8 mouse cellular contexts compared by ENCODE assay signal in the genomic region with DNA sequence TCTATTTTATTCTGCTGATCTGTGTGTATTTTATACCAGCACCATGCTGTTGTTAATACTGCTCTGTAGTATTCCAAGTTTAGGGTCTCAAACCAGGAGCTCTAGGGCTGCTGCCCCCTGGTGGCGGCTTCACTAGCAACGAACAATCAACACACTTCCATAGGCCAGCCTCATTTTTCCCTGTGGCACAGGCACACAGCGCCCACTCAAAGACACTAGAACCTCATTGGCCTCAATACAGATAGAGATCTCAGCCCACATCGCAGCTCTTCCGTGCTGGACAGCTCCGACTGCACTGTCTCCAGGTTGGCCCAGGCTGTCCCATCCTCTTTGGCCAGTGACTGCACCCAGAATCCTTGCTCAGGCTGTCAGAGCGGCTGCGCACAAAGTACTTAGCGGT. TPM values are rescaled to one million over a fixed set of nuclear protein-coding genes. Genes with fewer than 3 reads are reported as not detected.
A peak's percentile ranks its signal among the peaks of the same experiment; 100 is the strongest.
DNase-seq lines count a peak whose midpoint lies in the region; ATAC-seq and TF ChIP-seq lines count a peak whose summit lies in the region.

No protein-coding gene starts in this region.

- H3K4me2 ChIP-seq in intestine, embryonic 14.5 days (ENCODE audit: low read length): no peak overlapping the region
- no peak overlapping the region for H3K4me2 ChIP-seq in intestine, embryonic 16.5 days (ENCODE audit: low read depth, low read length)
- H3K4me2 ChIP-seq in lung, embryonic 14.5 days: no peak overlapping the region

- peak; percentile 73 for DNase-seq in intestine, embryonic 14.5 days (ENCODE audit: low spot score)
- peak; percentile 58 to 79 for DNase-seq in adrenal gland, postnatal 36 days
- DNase-seq in gastrocnemius, postnatal 14 days: peak; percentile 33
- DNase-seq in lung, embryonic 14.5 days: peak; percentile 77
- DNase-seq in spleen, postnatal 10 days (ENCODE audit: low spot score in 2 of 2): peak; percentile 20 to 68
- DNase-seq in ovary, postnatal 10 days (ENCODE audit: low spot score): no peak

- no peaks in the 10 kb centered on the region for H3K4me1 ChIP-seq in intestine, embryonic 14.5 days (replicated peaks; ENCODE audit: control insufficient read depth, insufficient read depth, low read length)
- H3K4me1 ChIP-seq in intestine, embryonic 16.5 days (ENCODE audit: control insufficient read depth, insufficient read depth, low read length): no peaks in the 10 kb centered on the region
- H3K4me1 ChIP-seq in ES-Bruce4 (ENCODE audit: control insufficient read depth, insufficient read depth, low read length): no peaks in the 10 kb centered on the region
- H3K4me1 ChIP-seq in lung, embryonic 14.5 days (ENCODE audit: insufficient read depth): no peaks in the 10 kb centered on the region

- peak; percentile 70 for TF ChIP-seq CTCF in ES-Bruce4 (IDR thresholded peaks at IDR 0.05; ENCODE audit: low read depth, low read length)
- peak; percentile 72 for TF ChIP-seq CTCF in lung, embryonic 14.5 days (IDR thresholded peaks at IDR 0.05; ENCODE audit: low read depth)

- no peaks in the 10 kb centered on the region for H3K9me3 ChIP-seq in intestine, embryonic 14.5 days (ENCODE audit: control insufficient read depth, low read length)
- no peaks in the 10 kb centered on the region for H3K9me3 ChIP-seq in intestine, embryonic 16.5 days (ENCODE audit: control insufficient read depth, low read length)
- H3K9me3 ChIP-seq in ES-Bruce4 (replicated peaks; ENCODE audit: control insufficient read depth, insufficient read depth, low read length, poor library complexity, severe bottlenecking): no peaks in the 10 kb centered on the region
- H3K9me3 ChIP-seq in lung, embryonic 14.5 days (ENCODE audit: low read depth, low read length): no peaks in the 10 kb centered on the region

- no peak overlapping the region for H3K9ac ChIP-seq in intestine, embryonic 14.5 days (ENCODE audit: low read length)
- no peak overlapping the region for H3K9ac ChIP-seq in intestine, embryonic 16.5 days (ENCODE audit: low read depth, low read length)
- no peak overlapping the region for H3K9ac ChIP-seq in ES-Bruce4 (ENCODE audit: low read depth, poor library complexity, severe bottlenecking)
- no peak overlapping the region for H3K9ac ChIP-seq in lung, embryonic 14.5 days

- TF ChIP-seq EP300 in ES-Bruce4 (IDR thresholded peaks at IDR 0.05; ENCODE audit: insufficient read depth, low read depth, low read length): no peak

- no peak for TF ChIP-seq POLR2A in ES-Bruce4 (IDR thresholded peaks at IDR 0.05; ENCODE audit: insufficient read depth, low read length)

- no peak for ATAC-seq in intestine, embryonic 14.5 days (replicated peaks; ENCODE audit: low FRiP score, low TSS enrichment, low read depth)
- ATAC-seq in intestine, embryonic 16.5 days: no peak
- no peak for ATAC-seq in lung, embryonic 14.5 days (ENCODE audit: insufficient read depth)

- H3K27ac ChIP-seq in intestine, embryonic 14.5 days (ENCODE audit: low read depth): no peak overlapping the region
- no peak overlapping the region for H3K27ac ChIP-seq in intestine, embryonic 16.5 days (ENCODE audit: low read length)
- no peak overlapping the region for H3K27ac ChIP-seq in ES-Bruce4 (ENCODE audit: insufficient read depth, low read length)
- H3K27ac ChIP-seq in lung, embryonic 14.5 days (ENCODE audit: low read depth): no peak overlapping the region

- intact Hi-C loops in gastrocnemius, postnatal 14 days (cut with DNase I; ENCODE audit: low total_unique reads): no loop called here

- H3K27me3 ChIP-seq in intestine, embryonic 14.5 days (replicated peaks; ENCODE audit: control insufficient read depth, insufficient read depth, low read length): no peaks in the 10 kb centered on the region
- H3K27me3 ChIP-seq in intestine, embryonic 16.5 days (replicated peaks; ENCODE audit: control insufficient read depth, insufficient read depth, low read length): no peaks in the 10 kb centered on the region
- H3K27me3 ChIP-seq in ES-Bruce4 (ENCODE audit: control insufficient read depth, insufficient read depth, low read length, poor library complexity, severe bottlenecking): no peaks in the 10 kb centered on the region
- H3K27me3 ChIP-seq in lung, embryonic 14.5 days (ENCODE audit: insufficient read depth, low read length): no peaks in the 10 kb centered on the region

- H3K4me3 ChIP-seq in intestine, embryonic 14.5 days (ENCODE audit: low read depth, low read length): no peak overlapping the region
- no peak overlapping the region for H3K4me3 ChIP-seq in intestine, embryonic 16.5 days (ENCODE audit: low read length)
- H3K4me3 ChIP-seq in ES-Bruce4 (ENCODE audit: low read depth, low read length): no peak overlapping the region
- H3K4me3 ChIP-seq in lung, embryonic 14.5 days (ENCODE audit: low read depth, low read length): no peak overlapping the region

- 47% methylated on average over 9 of the region's 9 CpGs for WGBS in intestine, embryonic 14.5 days
- WGBS in intestine, embryonic 16.5 days: 51% methylated on average over 9 of the region's 9 CpGs
- 48% methylated on average over 9 of the region's 9 CpGs for WGBS in lung, embryonic 14.5 days

- no peaks in the 10 kb centered on the region for H3K36me3 ChIP-seq in intestine, embryonic 14.5 days (ENCODE audit: control insufficient read depth, insufficient read depth, low read length)
- H3K36me3 ChIP-seq in intestine, embryonic 16.5 days (ENCODE audit: control insufficient read depth, insufficient read depth, low read length): no peaks in the 10 kb centered on the region
- no peaks in the 10 kb centered on the region for H3K36me3 ChIP-seq in ES-Bruce4 (ENCODE audit: control insufficient read depth, insufficient read depth, low read length, poor library complexity, severe bottlenecking)
- H3K36me3 ChIP-seq in lung, embryonic 14.5 days (ENCODE audit: insufficient read depth): no peaks in the 10 kb centered on the region

RNA-seq across cellular contexts. Expression of gene Thpo, which starts 30.9 kb away (rescaled TPM):
- 1.2 and 1.6 TPM in 2 replicates for polyA plus RNA-seq in intestine, embryonic 14.5 days (2014; fragmentation: Nextera tagmentation; extraction: Ambion mirVana)
- 2.6 and 2.9 TPM in 2 replicates for polyA plus RNA-seq in intestine, embryonic 16.5 days (2015; fragmentation: Nextera tagmentation; extraction: Ambion mirVana)
- 4.6 and 4.7 TPM in 2 replicates for polyA plus RNA-seq in ES-Bruce4 (2011; ENCODE audit: insufficient read depth, insufficient read length, low read depth, missing spikeins)
- total RNA-seq in adrenal gland, postnatal 36 days (2021): 1 to 10 TPM; 1.3 to 1.5 TPM
- total RNA-seq in gastrocnemius, postnatal 14 days (2021): 1 to 10 TPM in 1 of 2 experiments, under 1 TPM in 1; 0.90 to 1.7 TPM
- polyA plus RNA-seq in lung, embryonic 14.5 days (2014; fragmentation: Nextera tagmentation; extraction: Ambion mirVana): 0.76 and 1.1 TPM in 2 replicates

RNA-seq across cellular contexts. Expression of gene Chrd, which starts 32.3 kb away (rescaled TPM):
- 3.7 and 4.2 TPM in 2 replicates for polyA plus RNA-seq in intestine, embryonic 14.5 days (2014; fragmentation: Nextera tagmentation; extraction: Ambion mirVana)
- polyA plus RNA-seq in intestine, embryonic 16.5 days (2015; fragmentation: Nextera tagmentation; extraction: Ambion mirVana): 3.0 and 3.1 TPM in 2 replicates
- polyA plus RNA-seq in ES-Bruce4 (2011; ENCODE audit: insufficient read depth, insufficient read length, low read depth, missing spikeins): 1.1 and 1.2 TPM in 2 replicates
- 10 to 100 TPM; 10.4 to 10.6 TPM for total RNA-seq in adrenal gland, postnatal 36 days (2021)
- total RNA-seq in gastrocnemius, postnatal 14 days (2021): 1 to 10 TPM; 3.7 to 4.6 TPM
- polyA plus RNA-seq in lung, embryonic 14.5 days (2014; fragmentation: Nextera tagmentation; extraction: Ambion mirVana): 3.4 and 4.8 TPM in 2 replicates

RNA-seq across cellular contexts. Expression of gene Clcn2, which starts 47.7 kb away (rescaled TPM):
- 15.1 and 15.9 TPM in 2 replicates for polyA plus RNA-seq in intestine, embryonic 14.5 days (2014; fragmentation: Nextera tagmentation; extraction: Ambion mirVana)
- 12.0 and 13.1 TPM in 2 replicates for polyA plus RNA-seq in intestine, embryonic 16.5 days (2015; fragmentation: Nextera tagmentation; extraction: Ambion mirVana)
- 8.8 and 10.2 TPM in 2 replicates for polyA plus RNA-seq in ES-Bruce4 (2011; ENCODE audit: insufficient read depth, insufficient read length, low read depth, missing spikeins)
- 10 to 100 TPM; 19.3 to 66.2 TPM for total RNA-seq in adrenal gland, postnatal 36 days (2021)
- total RNA-seq in gastrocnemius, postnatal 14 days (2021): 1 to 10 TPM; 2.3 to 2.7 TPM
- polyA plus RNA-seq in lung, embryonic 14.5 days (2014; fragmentation: Nextera tagmentation; extraction: Ambion mirVana): 7.5 and 10.1 TPM in 2 replicates

RNA-seq across cellular contexts. Expression of gene Polr2h, which starts 47.8 kb away (rescaled TPM):
- polyA plus RNA-seq in intestine, embryonic 14.5 days (2014; fragmentation: Nextera tagmentation; extraction: Ambion mirVana): 125 and 133 TPM in 2 replicates
- polyA plus RNA-seq in intestine, embryonic 16.5 days (2015; fragmentation: Nextera tagmentation; extraction: Ambion mirVana): 84.5 and 95.5 TPM in 2 replicates
- polyA plus RNA-seq in ES-Bruce4 (2011; ENCODE audit: insufficient read depth, insufficient read length, low read depth, missing spikeins): 90.6 and 94.5 TPM in 2 replicates
- total RNA-seq in adrenal gland, postnatal 36 days (2021): 10 to 100 TPM; 37.0 to 56.4 TPM
- 10 to 100 TPM; 10.9 to 14.1 TPM for total RNA-seq in gastrocnemius, postnatal 14 days (2021)
- 101 and 114 TPM in 2 replicates for polyA plus RNA-seq in lung, embryonic 14.5 days (2014; fragmentation: Nextera tagmentation; extraction: Ambion mirVana)
